Mouse (Mus musculus) G1E-ER4 (cell line): ENCODE measurements around the gene Rps6ka3. TPM values are rescaled to one million over a fixed set of nuclear protein-coding genes. Genes with fewer than 3 reads are reported as not detected.

Experiments used
- GATA1 ChIP-seq: IDR thresholded peaks from one replicate; pipeline ENCODE4 v1.8.0; 2012; ENCODE audit warnings: low read length, inconsistent platforms
- polyA plus RNA-seq: library from polyadenylated mRNA; stranded (reverse); fragments of >175 nt; gene quantifications from 2 replicates; pipeline ENCODE4 v1.2.3, GENCODE M21; 2012

Rps6ka3 gene
- 4.4 and 5.7 TPM in 2 replicates for polyA plus RNA-seq

- TF ChIP-seq GATA1: no peak
Measured at GRCm38 (mm10) chrX:159210007-159210406, at the start of gene Rps6ka3. Gene Rps6ka3, plus strand, starts transcription at chrX:159210307.

DNA sequence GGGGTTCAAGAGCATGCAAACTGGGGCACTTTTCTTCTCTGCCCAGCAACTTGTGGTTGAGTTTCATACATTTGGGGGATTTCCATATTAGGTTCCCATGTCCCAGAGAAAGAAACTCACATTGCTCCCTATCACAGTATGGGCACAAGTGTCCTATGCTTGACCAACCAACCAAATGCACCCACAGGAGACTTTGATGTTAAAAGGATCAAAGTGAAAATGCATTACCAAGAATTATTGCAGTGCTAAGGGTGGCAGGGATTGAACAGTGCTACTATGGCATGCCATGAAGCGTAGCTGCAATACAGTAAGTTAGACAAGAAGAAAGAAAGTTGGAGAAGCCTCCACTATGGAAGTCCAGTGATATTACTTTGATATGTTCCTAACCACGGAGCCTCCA is 40.9 kb upstream of the Rps6ka3 start:
- TF ChIP-seq GATA1: no peak

GRCm38 (mm10) chrX:159171579-159171978 is 38.5 kb upstream of the Rps6ka3 start:
- no peak for TF ChIP-seq GATA1

DNA sequence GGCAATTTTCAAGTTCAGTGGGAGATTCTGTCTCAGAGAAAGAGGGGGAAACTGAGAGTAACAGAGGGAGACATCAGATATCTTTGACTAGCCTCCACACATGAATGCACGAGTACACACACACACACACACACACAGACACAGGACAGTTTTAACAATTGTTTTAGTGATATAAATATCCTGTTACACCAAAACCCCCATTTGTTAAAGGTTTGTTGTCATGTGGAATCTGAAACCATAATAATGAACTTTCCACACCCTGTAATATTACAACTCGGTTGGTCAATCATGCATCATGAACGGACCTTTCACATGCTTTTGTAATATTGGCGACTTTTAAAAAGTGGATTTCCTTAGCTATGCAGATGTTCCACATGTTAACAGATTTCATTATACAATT is 18.5 kb upstream of the Rps6ka3 start:
- TF ChIP-seq GATA1: no peak

DNA sequence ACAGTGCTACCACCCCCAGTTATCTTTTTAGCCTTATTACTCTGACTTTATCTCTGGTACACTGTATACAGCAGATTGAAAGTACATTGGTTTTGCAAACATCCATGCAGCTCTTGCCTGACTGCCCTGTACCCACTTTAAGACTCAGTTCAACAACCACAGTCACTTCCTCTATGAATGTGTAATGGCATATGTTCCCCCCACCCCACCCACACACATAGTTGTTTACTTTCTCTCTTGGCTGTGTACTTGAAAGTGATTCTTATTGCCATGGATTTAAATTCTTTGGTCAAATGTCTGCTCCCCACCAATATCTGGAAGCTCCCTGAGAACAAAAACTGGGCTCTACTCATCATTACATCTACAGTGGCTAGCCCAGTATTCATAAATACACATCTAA is 10.6 kb upstream of the Rps6ka3 start:
- TF ChIP-seq GATA1: no peak

GRCm38 (mm10) chrX:159200101-159200500 is 10.0 kb upstream of the Rps6ka3 start:
- no peak for TF ChIP-seq GATA1

DNA sequence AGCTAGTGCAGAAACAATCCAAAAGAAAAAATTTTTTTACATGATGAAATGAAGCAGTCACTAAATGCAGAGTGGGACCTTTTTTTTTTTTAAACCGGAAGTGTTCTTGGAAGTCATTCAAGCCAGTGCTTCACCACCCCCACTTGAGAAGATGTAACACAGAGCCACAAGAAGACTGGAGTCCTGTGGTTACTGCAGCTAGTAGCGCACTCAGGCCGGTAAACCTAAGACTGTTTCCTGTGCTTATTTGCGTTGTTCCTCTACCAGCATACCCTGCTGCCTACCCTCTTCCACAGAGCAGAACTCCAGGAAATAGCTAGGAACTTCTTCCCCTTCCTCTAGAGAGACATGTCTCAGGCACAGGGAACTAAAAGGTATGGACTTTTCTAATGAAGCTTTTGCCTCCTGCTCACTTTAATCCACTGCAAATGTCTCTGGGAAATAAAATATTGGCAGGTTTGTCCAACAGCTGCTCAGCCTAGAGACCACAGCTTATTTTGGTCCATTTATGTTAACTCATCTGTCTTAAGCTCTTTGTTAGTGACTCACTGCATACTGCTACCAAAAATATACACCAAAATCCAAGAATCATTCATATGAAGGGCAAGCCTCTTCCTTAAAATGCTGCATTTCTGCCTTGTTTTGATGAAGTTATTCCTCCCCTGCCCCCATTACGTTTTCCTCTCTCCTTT is 931 bp downstream of the Rps6ka3 start:
- no peak for TF ChIP-seq GATA1

- no peak for TF ChIP-seq GATA1
Measured at GRCm38 (mm10) chrX:159215253-159215652, 5.1 kb downstream of the Rps6ka3 start.

DNA sequence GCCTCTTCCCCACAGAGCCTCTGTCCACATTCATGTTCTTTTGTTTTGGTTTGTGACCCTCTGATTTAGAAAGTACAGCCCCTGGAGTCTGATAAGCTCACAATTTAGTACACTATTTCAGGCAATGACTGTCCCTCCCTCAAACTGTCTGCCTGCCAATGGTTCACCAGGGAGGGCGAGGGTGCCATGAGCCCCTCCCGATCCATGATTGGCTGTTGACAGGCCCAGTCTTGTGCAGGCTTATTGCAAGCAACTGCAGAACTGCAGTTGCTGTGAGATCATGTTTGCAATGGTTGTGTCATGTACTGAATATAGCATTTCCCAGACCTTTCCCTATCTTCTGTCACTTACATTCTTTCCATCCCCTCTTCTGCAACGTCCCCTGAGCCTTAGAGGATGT is 12.4 kb downstream of the Rps6ka3 start:
- no peak for TF ChIP-seq GATA1

- TF ChIP-seq GATA1: no peak
Measured at GRCm38 (mm10) chrX:159237275-159237674, 27.2 kb downstream of the Rps6ka3 start.

- TF ChIP-seq GATA1: no peak
Measured at GRCm38 (mm10) chrX:159254001-159254884, 44.1 kb downstream of the Rps6ka3 start.

GRCm38 (mm10) chrX:159255123-159255978 is 45.2 kb downstream of the Rps6ka3 start:
- TF ChIP-seq GATA1: no peak

DNA sequence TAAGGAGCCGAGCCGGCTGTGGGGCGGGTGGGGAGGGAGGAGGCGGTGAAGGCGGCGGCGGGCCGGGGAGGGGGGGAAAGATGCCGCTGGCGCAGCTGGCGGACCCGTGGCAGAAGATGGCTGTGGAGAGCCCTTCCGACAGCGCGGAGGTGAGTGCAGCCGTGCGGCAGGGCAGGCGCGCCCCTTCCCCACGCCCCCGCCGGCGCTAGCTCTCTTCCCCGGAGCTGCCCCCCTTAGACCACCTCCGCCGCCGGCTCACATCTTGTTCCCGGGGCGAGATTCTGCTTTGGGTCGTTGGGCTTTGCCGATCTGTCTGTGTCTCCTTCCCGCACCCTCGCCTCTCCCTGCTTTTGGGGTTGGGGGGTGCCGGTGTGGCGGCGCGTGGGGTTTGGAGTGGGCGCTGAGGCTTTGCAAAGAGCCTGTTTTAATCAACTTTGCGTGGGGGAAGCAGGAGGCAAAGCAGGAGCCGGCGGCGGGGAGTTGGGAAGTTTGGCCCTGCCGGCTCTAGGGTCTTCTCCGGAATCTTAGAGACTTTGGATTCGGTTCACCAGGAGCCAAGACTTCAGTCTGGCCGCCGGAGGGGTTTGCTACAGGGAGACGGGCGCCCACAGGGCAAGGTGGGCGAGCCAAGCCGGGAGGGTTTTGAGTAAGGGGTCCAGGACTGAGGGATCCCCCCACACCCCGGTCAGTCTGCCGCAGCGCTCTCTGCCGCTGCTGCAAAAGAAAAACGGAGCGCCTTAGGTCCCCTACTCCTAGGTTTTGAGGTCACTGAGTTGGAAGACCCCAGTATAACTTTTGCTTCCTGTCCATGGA is 46.1 kb downstream of the Rps6ka3 start:
- TF ChIP-seq GATA1: no peak

DNA sequence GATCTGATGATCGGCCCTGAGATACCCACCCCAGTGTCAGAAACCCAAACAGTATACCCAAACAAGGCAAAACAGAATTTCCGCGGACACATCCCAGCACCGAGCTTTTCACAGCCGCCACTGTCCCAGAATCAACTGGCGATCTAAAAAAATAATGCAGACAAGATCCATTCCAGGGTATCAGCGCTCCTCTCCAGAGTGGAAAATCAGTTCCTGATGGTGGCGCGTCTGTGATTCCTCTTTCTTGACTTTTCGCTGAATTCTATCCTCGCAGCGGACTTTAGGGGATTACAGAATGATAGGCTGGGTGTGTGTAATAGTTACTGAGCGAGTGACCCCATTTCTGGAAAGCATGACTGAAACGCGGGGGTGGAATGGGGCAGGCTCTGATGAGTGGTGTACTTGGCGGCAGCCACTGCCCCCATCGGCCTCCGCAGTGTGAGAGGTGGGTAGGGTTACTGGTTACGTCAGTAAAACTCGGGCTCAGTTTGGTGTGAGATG is 46.9 kb downstream of the Rps6ka3 start:
- TF ChIP-seq GATA1: no peak

GRCm38 (mm10) chrX:159264681-159265080 is 54.6 kb downstream of the Rps6ka3 start:
- no peak for TF ChIP-seq GATA1

DNA sequence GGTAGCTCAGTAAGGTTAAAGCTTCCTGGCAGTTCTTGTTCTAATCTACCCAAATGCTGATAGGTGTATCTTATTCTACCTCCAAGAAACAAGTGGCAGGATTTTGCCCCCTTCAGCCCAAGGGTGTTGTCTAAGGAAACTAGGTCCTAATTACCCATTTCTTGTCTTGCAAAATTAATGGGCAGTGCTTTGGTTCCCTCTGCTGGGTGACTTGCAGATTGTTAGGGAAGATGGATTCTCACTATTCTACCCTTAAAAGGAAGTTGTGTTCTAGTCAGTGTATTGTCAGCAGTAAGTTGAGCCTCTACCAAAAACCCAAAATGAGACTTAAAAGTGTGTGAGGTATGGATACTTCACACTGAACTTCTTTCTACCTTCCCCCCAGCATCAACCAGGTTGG is 59.0 kb downstream of the Rps6ka3 start:
- TF ChIP-seq GATA1: no peak
